Mouse (Mus musculus) layer of hippocampus, postnatal 10 days (tissue): ENCODE results near the gene Aqp6. TPM values are rescaled to one million over a fixed set of nuclear protein-coding genes. Genes with fewer than 3 reads are reported as not detected.

Source experiments
- DNase-seq, 2 experiments: peaks; one replicate each; pipeline ENCODE4 v3.0.0; 2021; ENCODE audit warnings: low spot score in 2 of 2
- long read RNA-seq: library from polyadenylated mRNA; stranded (forward); transcript quantifications from one replicate; pipeline ENCODE4 v2.0.0, GENCODE M21; 2023
- total RNA-seq, 2 experiments: library from RNA; stranded (reverse); gene quantifications; 2 replicates each; pipeline ENCODE4 v1.2.3; 2021

Aqp6 gene
- not detected for total RNA-seq
- long read RNA-seq = 0 reads

GRCm38 (mm10) chr15:99600986-99601822, at the start of gene Aqp6:
Gene Aqp6, plus strand, starts transcription at chr15:99601400.
- DNase-seq = no peak

- no peak for DNase-seq
Measured at GRCm38 (mm10) chr15:99553767-99554166, 47.4 kb upstream of the Aqp6 start.

- DNase-seq = no peak
Measured at GRCm38 (mm10) chr15:99558947-99559346, 42.3 kb upstream of the Aqp6 start.

GRCm38 (mm10) chr15:99560246-99560645, 41.0 kb upstream of the Aqp6 start:
- DNase-seq = no peak

GRCm38 (mm10) chr15:99567371-99567770, 33.8 kb upstream of the Aqp6 start:
- no peak for DNase-seq

- no peak for DNase-seq
Measured at GRCm38 (mm10) chr15:99568682-99569081, 32.5 kb upstream of the Aqp6 start.

GRCm38 (mm10) chr15:99569123-99569522, 32.1 kb upstream of the Aqp6 start:
- DNase-seq = no peak

GRCm38 (mm10) chr15:99578802-99579485, 22.3 kb upstream of the Aqp6 start, which contains the start of gene Aqp2:
Gene Aqp2, plus strand, starts transcription at chr15:99579055.
- DNase-seq = no peak

GRCm38 (mm10) chr15:99583463-99584344, 17.5 kb upstream of the Aqp6 start:
- no peak for DNase-seq

GRCm38 (mm10) chr15:99584407-99585202, 16.6 kb upstream of the Aqp6 start:
- no peak for DNase-seq

- DNase-seq = no peak
Measured at GRCm38 (mm10) chr15:99585741-99586140, 15.5 kb upstream of the Aqp6 start.

- no peak for DNase-seq
Measured at GRCm38 (mm10) chr15:99586525-99586924, 14.7 kb upstream of the Aqp6 start.

- DNase-seq = no peak
Measured at GRCm38 (mm10) chr15:99589237-99589636, 12.0 kb upstream of the Aqp6 start.

- DNase-seq = no peak
Measured at GRCm38 (mm10) chr15:99589704-99590103, 11.5 kb upstream of the Aqp6 start.

GRCm38 (mm10) chr15:99590429-99591084, 10.6 kb upstream of the Aqp6 start, which contains the start of gene Aqp5:
Gene Aqp5, plus strand, starts transcription at chr15:99590782.
- DNase-seq = no peak

- no peak for DNase-seq
Measured at GRCm38 (mm10) chr15:99592177-99592576, 9.0 kb upstream of the Aqp6 start.

GRCm38 (mm10) chr15:99592877-99593276, 8.3 kb upstream of the Aqp6 start:
- DNase-seq = no peak

- DNase-seq = no peak
Measured at GRCm38 (mm10) chr15:99594951-99595350, 6.2 kb upstream of the Aqp6 start.

- DNase-seq = peak; percentile 94 to 95
Measured at GRCm38 (mm10) chr15:99596056-99596687, 5.0 kb upstream of the Aqp6 start.
